Comparison of ENCODE assay signal across 8 mouse cellular contexts in genomic region chr9:31385500-31385869, GRCm38 (mm10). TPM values are rescaled to one million over a fixed set of nuclear protein-coding genes. Genes with fewer than 3 reads are reported as not detected.
DNase-seq lines count a peak whose midpoint lies in the region; ATAC-seq and TF ChIP-seq lines count a peak whose summit lies in the region.

No protein-coding gene starts in this region.

- peak overlapping the region; percentile 65 for H3K9ac ChIP-seq in forebrain, postnatal 0 days
- H3K9ac ChIP-seq in liver, embryonic 15.5 days = peak overlapping the region; percentile 90
- H3K9ac ChIP-seq in stomach, postnatal 0 days (ENCODE audit: low read length) = peak overlapping the region; percentile 92

- H3K4me2 ChIP-seq in forebrain, postnatal 0 days (ENCODE audit: low read depth) = peak overlapping the region; percentile 72
- H3K4me2 ChIP-seq in liver, embryonic 15.5 days = peak overlapping the region; percentile 81
- H3K4me2 ChIP-seq in stomach, postnatal 0 days (replicated peaks; ENCODE audit: low read depth) = peak overlapping the region; percentile 72

- WGBS in forebrain, postnatal 0 days = 21% methylated on average over 4 of the region's 4 CpGs
- 26% methylated on average over 4 of the region's 4 CpGs for WGBS in liver, embryonic 15.5 days (ENCODE audit: insufficient replicate concordance)
- WGBS in stomach, postnatal 0 days = 19% methylated on average over 4 of the region's 4 CpGs

- TF ChIP-seq EP300 in stomach, postnatal 0 days (optimal IDR thresholded peaks at IDR 0.05) = no peak

- H3K27me3 ChIP-seq in forebrain, postnatal 0 days (ENCODE audit: insufficient read depth, low read length) = no peaks in the 10 kb centered on the region
- H3K27me3 ChIP-seq in liver, embryonic 15.5 days = no peaks in the 10 kb centered on the region
- no peaks in the 10 kb centered on the region for H3K27me3 ChIP-seq in stomach, postnatal 0 days (ENCODE audit: control insufficient read depth, insufficient read depth, low read length)

- peak overlapping the region; percentile 92 for H3K4me3 ChIP-seq in layer of hippocampus, adult 2 months
- H3K4me3 ChIP-seq in forebrain, postnatal 0 days (ENCODE audit: low read depth, low read length) = peak overlapping the region; percentile 90
- H3K4me3 ChIP-seq in liver, embryonic 15.5 days (replicated peaks) = peak overlapping the region; percentile 84
- H3K4me3 ChIP-seq in stomach, postnatal 0 days (ENCODE audit: low read depth, low read length) = peak overlapping the region; percentile 87

- H3K36me3 ChIP-seq in forebrain, postnatal 0 days (ENCODE audit: insufficient read depth) = peaks cover 6% of the 10 kb centered on the region
- peaks cover 6% of the 10 kb centered on the region for H3K36me3 ChIP-seq in liver, embryonic 15.5 days (replicated peaks)
- H3K36me3 ChIP-seq in stomach, postnatal 0 days (ENCODE audit: control insufficient read depth, insufficient read depth, low read length) = no peaks in the 10 kb centered on the region

- peak; percentile 18 for ATAC-seq in forebrain, postnatal 0 days
- ATAC-seq in liver, embryonic 15.5 days (ENCODE audit: insufficient read depth) = peak; percentile 38
- peak; percentile 21; the same call in 1 of the 2 replicates for ATAC-seq in stomach, postnatal 0 days (ENCODE audit: low FRiP score, low TSS enrichment)

- peak overlapping the region; percentile 86 for H3K27ac ChIP-seq in layer of hippocampus, adult 2 months
- H3K27ac ChIP-seq in forebrain, postnatal 0 days (ENCODE audit: low read depth, low read length) = 0 out of 2 replicates have a peak overlapping the region, but pooled peaks have one; percentile 16
- no peak overlapping the region for H3K27ac ChIP-seq in liver, embryonic 15.5 days (replicated peaks)
- H3K27ac ChIP-seq in stomach, postnatal 0 days (replicated peaks) = no peak overlapping the region; the same call in 1 of the 2 replicates

- H3K9me3 ChIP-seq in forebrain, postnatal 0 days (ENCODE audit: low read length) = no peaks in the 10 kb centered on the region
- H3K9me3 ChIP-seq in liver, embryonic 15.5 days (replicated peaks) = no peaks in the 10 kb centered on the region
- H3K9me3 ChIP-seq in stomach, postnatal 0 days (ENCODE audit: control insufficient read depth, low read length) = no peaks in the 10 kb centered on the region

- no peak for DNase-seq in layer of hippocampus, adult 2 months (ENCODE audit: low spot score in 2 of 2)
- no peak for DNase-seq in layer of hippocampus, adult 9-11 months
- DNase-seq in cerebellum, adult 9-10 months = peak; percentile 52
- DNase-seq in forebrain, postnatal 0 days = no peak
- DNase-seq in stomach, postnatal 0 days (ENCODE audit: low spot score) = peak; percentile 17
- no peak for DNase-seq in right cerebral cortex, postnatal 10 days (ENCODE audit: low spot score in 2 of 2)
- DNase-seq in gastrocnemius, adult 18-20 months (ENCODE audit: low spot score) = no peak

- H3K4me1 ChIP-seq in forebrain, postnatal 0 days (ENCODE audit: insufficient read depth) = peaks cover 11% of the 10 kb centered on the region
- peaks cover 22% of the 10 kb centered on the region for H3K4me1 ChIP-seq in liver, embryonic 15.5 days (replicated peaks)
- H3K4me1 ChIP-seq in stomach, postnatal 0 days (replicated peaks; ENCODE audit: control insufficient read depth, insufficient read depth) = no peaks in the 10 kb centered on the region

- TF ChIP-seq CTCF in layer of hippocampus, adult 2 months (conservative IDR thresholded peaks at IDR 0.05) = no peak
- no peak for TF ChIP-seq CTCF in forebrain, postnatal 0 days (IDR thresholded peaks at IDR 0.05; ENCODE audit: low read depth)
- no peak for TF ChIP-seq CTCF in stomach, postnatal 0 days (IDR thresholded peaks at IDR 0.05; ENCODE audit: low read depth)

RNA-seq across cellular contexts. Expression of gene Nfrkb, which starts 0.5 kb away (rescaled TPM):
- 10 to 100 TPM; 33.1 to 33.6 TPM for total RNA-seq in layer of hippocampus, adult 2 months (2021)
- 30.9 and 46.8 TPM in 2 replicates for total RNA-seq in forebrain, postnatal 0 days (2014; rRNA removed)
- polyA plus RNA-seq in forebrain, postnatal 0 days (2015; fragmentation: Nextera tagmentation; extraction: Ambion mirVana) = 13.7 and 22.0 TPM in 2 replicates
- 5.7 and 6.1 TPM in 2 replicates for polyA plus RNA-seq in liver, embryonic 15.5 days (2015; fragmentation: Nextera tagmentation; extraction: Ambion mirVana)
- polyA plus RNA-seq in stomach, postnatal 0 days (2015; fragmentation: Nextera tagmentation; extraction: Ambion mirVana) = 8.7 and 9.0 TPM in 2 replicates
- 1 to 10 TPM; 8.6 to 8.7 TPM for total RNA-seq in gastrocnemius, adult 18-20 months (2021)

Comparison
In these comparisons a context has a peak if more than half of its experiments do, and no peak if none do; other contexts are left out.
1. DNase-seq: peak in cerebellum, adult 9-10 months (single experiment) and stomach, postnatal 0 days (single experiment); none in layer of hippocampus, adult 2 months (0 of 2), layer of hippocampus, adult 9-11 months (single experiment), forebrain, postnatal 0 days (single experiment), right cerebral cortex, postnatal 10 days (0 of 2) and gastrocnemius, adult 18-20 months (single experiment).
2. H3K27ac ChIP-seq: peak in layer of hippocampus, adult 2 months (single experiment) and forebrain, postnatal 0 days (single experiment); none in liver, embryonic 15.5 days (single experiment) and stomach, postnatal 0 days (single experiment).
3. Peak in every context shown above with its lines, with median percentiles within 50 percentile points of each other: H3K4me3 ChIP-seq, ATAC-seq, H3K4me2 ChIP-seq and H3K9ac ChIP-seq.